Mouse (Mus musculus): ENCODE results near the gene Stk19.
"Not testable (repeated sequence)": the region's sequence is repeated elsewhere in the genome, so short reads cannot be mapped to it uniquely, and the experiment has no call there.

Stk19 gene

DNA sequence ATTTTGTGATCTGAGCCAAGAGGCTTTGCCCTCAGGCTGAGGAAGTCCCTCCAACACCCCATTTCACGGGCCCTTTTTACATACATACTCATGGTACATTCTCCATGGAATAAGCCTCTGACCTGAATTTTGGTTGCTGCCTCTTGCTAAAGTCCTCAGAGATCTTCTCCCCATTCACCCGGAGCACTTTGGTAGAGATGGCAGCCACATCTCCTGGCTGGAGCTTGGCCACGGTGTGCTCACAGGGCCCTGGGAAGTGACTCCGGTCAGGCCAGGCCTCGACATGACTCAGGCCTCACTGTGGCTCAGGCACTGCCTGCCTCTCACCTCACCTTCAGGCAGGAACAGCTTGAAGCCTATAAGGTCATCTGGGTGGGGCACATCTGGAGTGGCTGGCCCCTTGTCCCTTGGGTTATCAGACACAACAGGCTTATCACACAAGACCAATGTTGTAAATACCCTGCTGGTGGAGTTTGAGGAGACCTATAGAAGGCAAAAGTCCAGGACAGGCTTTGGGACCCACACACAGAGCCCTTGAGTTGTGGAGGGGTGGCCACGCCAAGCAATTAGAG, 4.1 kb upstream of the Stk19 start:
- no peak for DNase-seq (ENCODE audit: low spot score in 2 of 2)

DNA sequence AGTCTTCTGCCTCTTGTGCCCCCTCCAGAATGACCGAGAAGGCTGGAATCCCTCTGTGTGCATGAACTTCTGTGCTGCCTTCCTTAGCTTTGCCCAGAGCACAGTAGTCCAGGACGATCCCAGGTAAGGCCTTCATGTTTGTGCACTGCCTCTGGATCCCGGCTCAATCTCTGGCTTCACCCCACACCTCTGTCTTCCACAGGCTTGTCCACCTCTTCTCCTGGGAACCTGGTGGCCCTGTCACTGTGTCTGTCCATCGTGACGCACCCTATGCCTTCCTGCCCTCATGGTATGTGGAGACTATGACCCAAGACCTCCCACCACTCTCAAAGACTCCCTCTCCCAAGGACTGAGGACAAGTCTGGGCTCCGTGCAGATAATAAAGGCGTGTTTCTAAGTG, 2.0 kb upstream of the Stk19 start:
- no peak for DNase-seq (ENCODE audit: low spot score in 2 of 2)

DNA sequence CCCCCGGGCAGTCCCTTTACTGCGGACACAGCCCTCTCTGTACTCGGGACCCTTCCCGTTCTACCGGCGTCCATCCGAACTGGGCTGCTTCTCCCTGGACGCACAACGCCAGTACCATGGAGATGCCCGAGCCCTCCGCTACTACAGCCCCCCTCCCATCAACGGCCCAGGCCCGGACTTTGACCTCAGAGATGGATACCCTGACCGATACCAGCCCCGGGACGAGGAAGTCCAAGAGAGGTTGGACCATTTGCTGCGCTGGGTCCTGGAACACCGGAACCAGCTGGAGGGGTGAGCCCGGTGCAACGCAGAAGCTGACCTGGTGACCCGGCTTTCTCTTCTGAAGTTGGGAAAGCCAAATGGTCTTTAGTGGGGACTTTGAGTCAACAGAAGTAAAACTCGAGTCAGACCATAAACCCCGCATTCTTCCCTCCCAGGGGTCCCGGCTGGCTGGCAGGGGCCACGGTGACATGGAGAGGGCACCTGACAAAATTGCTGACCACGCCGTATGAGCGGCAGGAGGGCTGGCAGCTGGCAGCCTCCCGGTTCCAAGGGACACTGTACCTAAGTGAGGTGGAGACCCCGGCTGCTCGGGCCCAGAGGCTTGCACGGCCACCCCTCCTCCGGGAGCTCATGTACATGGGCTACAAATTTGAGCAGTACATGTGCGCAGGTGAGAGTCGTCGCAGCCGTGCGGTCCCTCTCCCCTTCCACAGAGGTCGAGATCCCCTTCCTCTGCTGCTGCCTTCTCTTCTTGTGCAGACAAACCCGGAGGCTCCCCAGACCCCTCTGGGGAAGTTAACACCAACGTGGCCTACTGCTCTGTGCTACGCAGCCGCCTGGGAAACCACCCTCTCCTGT, 949 bp upstream of the Stk19 start:
- no peak for DNase-seq (ENCODE audit: low spot score in 2 of 2)

DNA sequence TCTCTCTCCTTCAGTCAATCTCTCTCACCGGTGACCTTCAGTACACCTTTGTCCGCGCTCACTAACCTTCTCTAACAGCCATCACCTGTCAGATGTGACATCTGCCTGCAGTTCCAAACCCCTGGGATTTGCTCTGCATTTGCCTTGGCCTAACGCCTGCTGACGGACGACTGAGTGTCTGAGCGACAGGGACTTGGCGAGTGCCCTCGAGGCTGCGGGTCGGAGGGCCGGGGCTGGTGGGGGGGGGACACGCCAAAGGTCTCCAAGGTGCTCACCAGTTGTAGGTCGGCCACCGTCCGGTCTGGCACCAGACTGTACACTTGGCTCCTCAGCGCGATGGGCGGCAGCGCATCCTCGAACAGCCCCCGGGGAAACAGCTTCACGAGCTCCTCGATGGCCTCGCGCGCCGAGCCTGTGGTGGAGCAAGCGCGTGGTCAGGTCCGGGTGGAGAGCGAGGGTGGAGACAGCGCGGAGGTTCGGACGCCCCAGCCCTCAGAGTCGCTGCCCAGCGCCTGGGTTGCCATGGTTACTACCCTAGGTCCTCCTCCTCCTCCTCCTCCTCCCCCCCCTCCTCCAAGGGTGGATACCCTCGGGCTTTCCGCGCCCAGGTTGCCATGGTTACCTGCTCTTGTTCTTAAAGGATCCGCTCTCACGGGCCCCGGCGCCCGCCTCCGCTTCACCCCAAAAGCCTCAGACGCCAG, 440 bp downstream of the Stk19 start:
- DNase-seq (ENCODE audit: low spot score in 2 of 2): no peak

DNA sequence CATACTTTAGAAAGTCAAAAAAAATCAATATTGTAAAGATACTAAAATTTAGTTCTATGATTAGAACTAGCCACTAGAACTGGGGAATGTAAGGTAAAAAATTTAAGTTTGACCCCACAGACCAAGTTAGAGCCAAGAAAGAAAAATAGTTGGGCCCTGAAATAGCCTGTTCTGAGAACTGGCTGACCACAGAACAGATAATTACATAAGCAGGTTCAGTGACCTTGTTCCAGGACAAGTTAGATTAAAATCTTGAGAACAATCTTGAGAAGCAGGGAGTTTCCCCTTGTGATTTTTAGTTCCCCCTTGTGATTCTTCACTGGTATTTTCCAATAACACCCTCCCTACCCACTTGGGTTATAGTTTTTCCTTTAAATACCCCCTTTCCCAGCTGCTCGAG, 6.0 kb downstream of the Stk19 start:
- not testable (repeated sequence) for DNase-seq (ENCODE audit: low spot score in 2 of 2)

DNA sequence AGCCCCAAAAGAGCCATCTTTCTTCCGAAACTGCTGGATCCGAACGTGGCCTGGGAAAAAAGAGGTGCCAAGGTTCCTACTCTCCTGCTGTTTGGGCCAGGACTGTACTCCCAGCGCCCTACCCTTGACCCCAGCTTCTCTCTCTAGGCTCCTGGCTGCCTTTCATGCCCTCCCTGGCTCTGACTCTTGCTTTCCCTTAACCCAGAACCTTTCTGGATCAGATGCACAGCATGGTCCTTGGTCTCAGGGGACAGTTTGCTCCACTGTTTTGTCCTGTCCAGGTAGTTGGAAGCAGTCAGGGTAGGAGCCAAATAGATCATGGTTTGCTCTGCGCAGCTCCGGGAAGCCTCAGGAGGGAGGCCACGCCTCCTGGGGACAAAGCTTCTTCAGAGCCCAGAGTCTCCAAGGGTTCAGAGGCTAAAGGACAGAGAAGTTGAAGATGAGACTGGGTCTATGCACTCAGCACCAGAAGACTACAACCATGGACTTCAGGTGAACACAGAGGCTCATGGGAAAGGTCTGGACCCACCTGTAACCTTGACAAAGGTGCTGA, 21.9 kb downstream of the Stk19 start:
- DNase-seq (ENCODE audit: low spot score in 2 of 2): no peak

DNA sequence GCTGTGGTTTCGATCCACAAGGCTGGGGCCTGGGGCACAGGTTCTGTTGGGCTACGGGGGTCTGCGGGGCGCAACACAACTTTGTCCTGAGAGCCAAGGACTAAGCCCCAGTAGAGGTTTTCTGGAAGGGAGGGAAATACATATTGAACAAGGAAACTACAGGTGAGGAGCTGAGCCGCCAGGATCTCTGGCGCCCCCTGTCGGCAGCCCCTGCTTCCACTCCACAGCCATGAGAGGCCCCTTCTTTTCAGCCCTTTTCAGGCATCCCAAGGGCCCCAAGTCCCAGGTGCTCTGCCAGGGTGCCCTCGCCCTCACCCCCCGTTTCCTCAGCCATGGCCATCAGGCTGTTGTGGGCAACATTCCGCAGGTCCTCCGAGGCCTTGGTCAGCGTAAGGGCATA, 23.0 kb downstream of the Stk19 start:
- not testable (repeated sequence) for DNase-seq (ENCODE audit: low spot score in 2 of 2)

DNA sequence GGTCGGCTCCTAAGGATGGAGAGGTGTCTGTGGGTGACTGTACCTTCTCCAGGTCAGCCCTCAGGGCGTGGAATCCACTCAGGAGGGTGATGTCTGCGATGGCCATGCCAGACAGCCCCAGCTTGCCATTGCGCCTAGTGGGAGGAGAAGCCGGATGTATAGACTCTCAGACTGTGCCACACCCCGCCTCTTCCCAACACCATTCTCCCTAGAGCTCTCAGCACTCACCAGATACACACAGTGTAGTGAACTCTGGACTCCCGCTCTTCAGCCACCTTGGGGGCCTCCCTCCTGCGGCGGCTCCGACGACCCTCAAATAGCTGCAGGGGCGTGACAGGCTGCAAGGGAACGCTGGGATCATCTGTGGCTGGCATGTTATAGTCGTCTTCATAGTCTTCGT, 25.5 kb downstream of the Stk19 start:
- no peak for DNase-seq (ENCODE audit: low spot score in 2 of 2)

DNA sequence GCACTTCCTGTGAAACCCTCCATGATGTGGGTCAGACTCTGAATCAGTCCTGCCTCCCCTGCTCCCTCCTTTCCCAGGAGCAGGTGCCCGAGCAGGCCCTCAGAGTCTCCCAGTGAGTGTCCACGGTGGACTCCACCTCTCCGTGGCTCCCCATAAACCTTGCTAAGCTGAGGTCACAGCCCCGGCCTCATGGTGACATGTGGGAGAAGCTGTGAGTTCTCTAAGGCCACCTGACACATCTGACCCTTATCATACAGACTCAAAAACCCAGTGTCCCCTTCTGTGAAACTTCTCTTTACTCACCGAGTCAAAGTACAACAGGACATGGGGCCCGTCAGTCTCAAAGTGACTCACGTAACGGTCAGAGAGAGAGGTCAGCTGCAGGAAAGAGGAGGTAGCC, 25.9 kb downstream of the Stk19 start:
- not testable (repeated sequence) for DNase-seq (ENCODE audit: low spot score in 2 of 2)

DNA sequence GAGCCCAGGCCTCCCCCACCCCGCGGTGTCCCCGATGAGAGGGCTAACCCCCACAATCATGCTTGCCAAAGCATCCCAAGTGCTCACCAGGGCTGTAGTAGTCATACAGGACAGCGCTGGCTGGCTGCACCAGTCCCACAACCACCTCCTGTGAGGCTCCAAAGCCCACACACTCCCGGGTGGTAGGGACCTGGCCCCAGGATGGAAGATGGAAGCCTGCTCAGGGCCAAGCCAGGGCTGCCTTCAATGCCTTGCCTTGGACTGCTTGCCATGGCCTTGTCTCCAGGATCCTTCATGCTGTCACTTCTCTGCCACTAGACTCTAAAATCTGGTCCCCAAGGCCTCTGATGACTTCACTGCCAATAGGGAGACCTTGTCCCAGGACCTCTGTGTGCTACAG, 26.3 kb downstream of the Stk19 start:
- DNase-seq (ENCODE audit: low spot score in 2 of 2): not testable (repeated sequence)

DNA sequence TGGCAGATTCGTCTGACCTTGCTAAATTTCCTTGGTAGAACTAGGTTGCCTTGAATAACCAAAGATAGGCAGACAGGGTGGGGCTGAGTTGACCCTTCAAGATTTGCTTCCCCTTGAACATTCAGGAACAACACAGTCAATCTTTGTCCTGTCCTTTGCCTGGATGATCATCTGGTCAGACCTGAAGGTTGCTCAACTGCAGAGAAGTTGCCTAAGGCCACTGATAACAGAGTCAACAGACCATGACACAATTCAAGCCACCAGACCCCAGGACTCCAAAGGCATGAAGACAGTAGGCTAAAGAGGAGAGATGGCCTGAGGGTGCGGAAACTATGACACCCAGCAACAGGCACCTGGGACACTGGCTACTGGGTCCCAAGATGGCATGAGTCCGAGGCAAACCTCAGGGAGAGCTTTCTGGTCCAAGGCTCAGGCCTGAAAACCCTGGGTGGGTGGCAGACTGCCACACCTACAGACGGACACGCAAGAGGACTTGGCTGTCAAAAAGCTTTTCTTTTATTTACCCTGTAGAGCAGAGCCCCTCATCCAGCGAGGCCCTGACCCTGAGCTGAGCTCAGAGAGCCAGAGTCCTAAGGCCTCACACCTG, 28.0 kb downstream of the Stk19 start:
- DNase-seq (ENCODE audit: low spot score in 2 of 2): no peak

DNA sequence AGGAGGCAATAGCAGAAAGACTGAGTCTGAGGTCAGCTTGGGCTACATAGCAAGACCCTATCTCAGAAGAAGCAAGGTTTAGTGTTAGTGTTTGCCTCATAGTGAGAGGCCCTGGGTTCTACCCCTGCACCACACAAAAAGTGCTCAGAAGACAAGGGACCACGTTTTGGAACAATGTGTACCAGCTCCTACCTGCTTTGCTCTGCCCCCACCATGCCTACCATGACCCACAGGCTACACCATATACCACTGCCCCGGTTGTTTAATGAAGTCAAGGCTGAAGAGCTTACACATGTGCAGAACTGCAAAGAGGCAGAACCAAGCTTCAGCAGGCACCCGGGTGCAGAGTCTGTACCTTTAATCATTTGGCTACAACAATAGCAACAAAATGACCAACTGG, 29.6 kb downstream of the Stk19 start:
- no peak for DNase-seq (ENCODE audit: low spot score in 2 of 2)

DNA sequence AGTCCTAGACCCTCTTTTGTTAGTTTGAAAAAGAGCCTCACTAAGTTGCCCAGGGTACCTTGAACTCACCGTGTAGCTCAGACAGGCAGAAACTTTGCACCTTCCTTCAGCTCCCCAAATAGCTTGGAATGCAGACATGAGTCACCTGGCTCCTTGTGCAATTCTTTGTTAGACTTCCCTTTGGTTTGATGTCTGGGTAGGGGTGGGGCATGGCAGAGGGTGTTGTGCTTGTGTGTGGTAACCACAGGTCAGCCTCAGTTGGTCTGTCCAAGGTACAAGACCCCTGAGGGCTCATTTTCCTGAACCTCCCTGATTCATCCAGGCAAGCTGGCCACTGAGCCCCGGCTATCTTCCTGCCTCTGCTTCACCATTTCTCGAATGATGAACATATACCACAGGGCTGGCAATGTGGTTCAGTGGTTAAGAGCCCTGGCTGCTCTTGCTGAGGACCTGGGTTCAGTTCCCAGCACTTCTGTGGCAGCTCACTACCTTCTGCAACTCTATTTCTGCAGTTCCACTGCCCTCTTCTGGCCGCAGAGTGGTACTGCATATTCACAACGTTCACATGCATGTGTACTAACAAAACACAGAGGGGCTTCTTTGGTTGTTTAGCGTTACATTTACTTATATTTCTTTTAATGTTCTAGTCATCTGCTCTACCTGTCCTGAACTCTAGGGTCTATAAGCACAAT, 31.7 kb downstream of the Stk19 start:
- DNase-seq (ENCODE audit: low spot score in 2 of 2): no peak

DNA sequence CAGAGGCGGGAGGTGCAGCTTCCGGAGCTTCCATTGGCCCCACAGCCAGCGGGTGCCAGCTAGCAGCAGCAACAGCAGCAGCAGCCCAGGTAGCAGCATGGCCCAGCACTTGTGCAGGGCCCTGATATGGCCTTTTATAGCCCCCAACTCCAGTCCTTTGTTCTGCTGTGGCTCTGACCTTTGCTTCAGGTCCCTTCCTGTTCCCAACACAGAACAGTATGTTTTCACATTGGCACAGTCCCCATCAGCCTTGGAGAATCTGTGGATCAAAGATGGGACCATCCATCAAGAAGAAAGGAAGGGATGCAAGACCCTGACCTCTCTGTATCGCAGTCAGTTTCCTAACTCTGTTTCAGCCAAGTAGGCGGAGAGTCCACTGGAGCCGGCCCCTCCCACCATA, 32.4 kb downstream of the Stk19 start, which contains the start of gene Cyp21a1:
Gene Cyp21a1 (minus strand): TSS at position 261 of the 400 bp plus-strand sequence.
- not testable (repeated sequence) for DNase-seq (ENCODE audit: low spot score in 2 of 2)

DNA sequence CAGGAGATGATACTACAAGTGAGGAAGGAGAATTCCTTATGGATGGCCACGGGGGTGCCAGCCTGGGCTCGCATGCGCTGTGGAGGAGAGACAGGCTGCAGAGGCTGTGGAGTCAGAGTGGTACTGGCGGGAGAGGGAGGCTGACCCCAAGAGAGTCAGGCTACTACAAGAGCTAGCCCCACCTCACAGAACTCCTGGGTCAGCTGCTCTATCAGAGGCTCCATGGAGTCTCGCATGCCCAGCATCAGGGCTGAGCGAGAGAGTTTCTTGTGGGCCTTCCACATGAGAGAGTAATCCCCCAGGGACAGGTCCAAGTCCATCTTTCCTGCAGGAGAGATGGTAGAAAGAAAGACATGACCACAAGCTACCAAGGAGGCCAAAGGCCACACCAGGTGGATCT, 33.4 kb downstream of the Stk19 start:
- DNase-seq (ENCODE audit: low spot score in 2 of 2): not testable (repeated sequence)

DNA sequence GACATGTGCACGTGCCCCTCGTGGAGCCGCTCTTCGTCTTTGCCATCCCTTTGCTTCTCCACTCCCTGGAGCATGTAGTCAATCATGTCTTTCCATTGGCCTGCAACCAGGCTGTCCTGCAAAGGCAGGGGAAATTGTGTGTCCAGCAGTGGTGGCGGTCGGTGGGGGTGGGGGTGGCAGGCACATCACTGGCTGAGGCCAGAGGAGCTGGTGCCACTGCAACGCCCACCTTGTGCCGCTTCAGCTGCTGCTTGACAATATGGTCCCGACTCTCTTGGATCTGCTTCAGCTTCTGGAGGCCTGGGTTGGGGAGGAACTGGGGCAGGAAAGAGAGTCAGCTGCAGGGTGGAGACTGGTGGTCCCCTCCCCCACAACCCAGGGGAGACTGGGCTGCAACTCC, 34.0 kb downstream of the Stk19 start:
- DNase-seq (ENCODE audit: low spot score in 2 of 2): not testable (repeated sequence)

DNA sequence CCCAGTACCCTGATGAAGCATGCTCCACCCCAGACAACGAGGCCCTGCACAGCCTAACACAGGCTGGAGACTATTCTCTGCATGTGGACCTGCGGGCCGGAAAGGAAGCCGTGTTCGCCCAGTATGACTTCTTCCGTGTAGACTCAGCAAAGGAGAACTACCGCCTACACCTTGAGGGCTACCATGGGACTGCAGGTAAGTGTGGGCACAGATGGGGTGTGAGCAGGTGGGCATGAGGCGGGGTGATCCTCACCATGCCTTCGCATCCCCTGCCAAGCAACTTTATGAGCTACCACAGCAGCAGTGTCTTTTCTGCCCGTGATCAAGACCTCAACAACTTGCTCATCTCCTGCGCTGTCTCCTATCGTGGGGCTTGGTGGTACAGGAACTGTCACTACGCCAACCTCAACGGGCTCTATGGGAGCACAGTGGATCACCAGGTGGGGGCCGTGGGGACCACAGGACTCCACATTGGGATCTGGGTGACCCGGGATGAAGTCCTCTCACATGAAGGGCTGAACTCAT, 35.9 kb downstream of the Stk19 start:
- not testable (repeated sequence) for DNase-seq (ENCODE audit: low spot score in 2 of 2)

DNA sequence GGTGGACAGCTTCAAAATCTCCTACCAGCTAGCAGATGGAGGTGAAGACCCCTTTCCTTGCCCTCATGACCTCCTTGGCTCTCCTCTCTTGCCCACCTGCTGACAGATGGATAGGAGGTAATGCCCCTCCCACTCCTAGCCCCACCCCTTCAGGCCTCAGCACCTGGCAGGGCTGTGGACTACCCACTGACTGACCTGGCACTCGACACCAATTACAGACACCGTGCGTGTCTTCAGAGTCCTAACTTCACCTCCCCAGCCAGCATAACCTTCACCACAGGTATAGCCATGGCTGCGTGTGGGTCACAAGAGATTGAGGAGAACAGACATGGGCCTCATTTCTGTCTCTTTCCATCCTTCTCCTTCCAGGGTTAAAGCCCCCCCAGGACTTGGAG, 37.2 kb downstream of the Stk19 start:
- no peak for DNase-seq (ENCODE audit: low spot score in 2 of 2)

DNA sequence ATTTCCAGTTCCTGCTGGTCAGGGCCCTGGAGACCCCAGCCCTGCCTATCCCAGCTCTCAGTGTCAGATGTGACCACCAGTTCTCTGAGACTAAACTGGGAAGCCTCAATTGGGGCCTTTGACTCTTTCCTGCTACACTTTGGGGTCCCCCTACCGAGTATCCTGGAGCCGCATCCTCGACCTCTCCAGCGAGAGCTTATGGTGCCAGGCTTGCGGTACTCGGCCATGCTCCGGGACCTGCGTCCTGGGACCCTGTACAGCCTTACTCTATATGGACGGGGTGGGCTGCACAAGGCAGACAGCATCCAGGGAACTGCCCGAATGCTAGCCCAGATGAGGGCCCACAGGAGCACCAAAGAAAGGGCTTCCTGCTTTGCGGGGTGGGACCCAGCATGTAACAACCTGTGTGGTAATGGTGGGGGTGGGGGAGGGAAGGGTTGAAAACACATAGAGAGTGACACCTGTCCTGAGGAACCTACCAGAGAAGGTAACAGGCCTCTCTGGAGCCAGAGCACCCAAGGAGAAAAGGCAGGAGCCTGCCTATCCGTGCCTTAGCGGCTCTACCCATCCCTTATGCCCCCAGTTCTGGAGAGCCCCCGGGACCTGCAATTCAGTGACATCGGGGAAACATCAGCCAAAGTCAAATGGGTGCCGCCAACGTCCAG, 37.7 kb downstream of the Stk19 start:
- no peak for DNase-seq (ENCODE audit: low spot score in 2 of 2)

DNA sequence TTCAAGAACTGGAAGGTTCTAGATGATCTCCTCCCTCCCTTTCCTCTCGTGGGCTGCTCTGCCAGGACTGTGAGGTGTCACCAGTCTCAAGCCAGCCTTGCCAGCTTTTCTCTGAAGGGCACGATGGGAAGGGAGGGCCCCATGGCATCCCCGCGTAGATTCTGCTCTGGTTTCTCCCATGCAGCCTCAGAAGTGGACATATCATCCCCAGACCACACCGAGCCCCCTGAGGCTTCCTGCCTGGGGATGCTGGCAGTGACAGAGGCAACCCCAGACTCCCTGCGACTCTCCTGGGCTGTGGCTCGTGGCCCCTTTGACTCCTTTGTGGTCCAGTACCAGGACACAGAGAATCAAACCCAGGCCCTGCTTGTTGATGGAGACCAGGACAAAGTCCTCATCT, 38.7 kb downstream of the Stk19 start:
- DNase-seq (ENCODE audit: low spot score in 2 of 2): not testable (repeated sequence)
